Mouse (Mus musculus) adrenal gland, adult 8-10 months (tissue): ENCODE results near the gene Them7. TPM values are rescaled to one million over a fixed set of nuclear protein-coding genes. Genes with fewer than 3 reads are reported as not detected.

Source experiments
- DNase-seq: peaks from one replicate; pipeline ENCODE4 v3.0.0; 2022
- total RNA-seq, 4 experiments: library from RNA; stranded (reverse); gene quantifications; 2 replicates each; pipeline ENCODE4 v1.2.4; 2022

The Them7 gene
- total RNA-seq, 4 experiments from 2014 or later, result 0.26 to 0.70 (median 0.67) TPM; not detected in 1

GRCm38 (mm10) chr2:105418629-105419227 is 194.6 kb downstream of the Them7 start:
- DNase-seq, result no peak

GRCm38 (mm10) chr2:105427447-105427846 is 203.3 kb downstream of the Them7 start:
- no peak for DNase-seq

GRCm38 (mm10) chr2:105428029-105428428 is 203.9 kb downstream of the Them7 start:
- DNase-seq, result peak; percentile 33

GRCm38 (mm10) chr2:105428467-105428866 is 204.3 kb downstream of the Them7 start:
- no peak for DNase-seq

Other genes starting within 250 kb of the Them7 start
- 100 to 1,000 TPM; 138 to 156 (median 148) TPM for gene Eif3m, start 207.2 kb upstream of the Them7 start, total RNA-seq
- gene Gm11060, start 132.3 kb upstream of the Them7 start, total RNA-seq, result not detected
- gene Wt1, start 97.8 kb upstream of the Them7 start, total RNA-seq, result 1 to 10 TPM; 1.1 to 3.2 (median 2.5) TPM
- 100 to 1,000 TPM in 2 of 4 experiments, 10 to 100 TPM in 2; 34.8 to 283 (median 132) TPM for gene Rcn1, start 175.0 kb downstream of the Them7 start, total RNA-seq